Mouse (Mus musculus) liver, embryonic 14.5 days (tissue): ENCODE data around the gene Mroh3.

Source experiments
- CTCF ChIP-seq: IDR thresholded peaks from 2 replicates; pipeline ENCODE4 v1.5.1; 2016; ENCODE audit warnings: antibody characterized with exemption, low read depth, control low read depth
- EP300 ChIP-seq: IDR thresholded peaks from 2 replicates; pipeline ENCODE4 v1.6.1; 2016; ENCODE audit warnings: antibody characterized with exemption, low read depth

- TF ChIP-seq EP300, result no peak
- TF ChIP-seq CTCF, result no peak
Measured at GRCm38 (mm10) chr1:136255657-136256056, 43.0 kb upstream of the Mroh3 start.
